Mouse (Mus musculus): ENCODE data around the gene Cdh4. TPM values are rescaled to one million over a fixed set of nuclear protein-coding genes. Genes with fewer than 3 reads are reported as not detected.

Cdh4 gene
- total and polyA plus RNA-seq, 3 experiments = 0.05 TPM; not detected in 2

DNA sequence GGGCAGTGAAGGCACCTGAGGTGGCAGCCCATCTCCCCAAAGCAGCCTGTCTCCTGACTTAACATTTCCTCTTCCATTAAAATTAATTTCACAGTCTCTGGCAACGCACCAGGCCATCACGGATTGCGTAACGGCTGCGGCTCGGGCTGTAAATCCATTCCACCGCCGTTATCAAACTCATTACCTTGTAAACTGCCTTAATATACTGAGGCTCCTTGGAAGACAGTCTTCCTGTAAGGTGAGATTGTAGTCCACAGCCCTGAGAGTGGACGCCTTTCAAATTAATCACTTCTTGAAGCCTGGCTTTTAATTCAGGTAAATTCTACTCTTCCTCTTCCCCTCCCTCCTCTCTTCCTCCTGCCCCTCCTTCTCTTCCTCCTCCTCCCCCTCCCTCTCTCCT lies 74.3 kb downstream of the Cdh4 start:
- DNase-seq (ENCODE audit: low spot score) = no peak
- peaks cover 84% of the 10 kb centered on the region for H3K9me3 ChIP-seq (replicated peaks)

DNA sequence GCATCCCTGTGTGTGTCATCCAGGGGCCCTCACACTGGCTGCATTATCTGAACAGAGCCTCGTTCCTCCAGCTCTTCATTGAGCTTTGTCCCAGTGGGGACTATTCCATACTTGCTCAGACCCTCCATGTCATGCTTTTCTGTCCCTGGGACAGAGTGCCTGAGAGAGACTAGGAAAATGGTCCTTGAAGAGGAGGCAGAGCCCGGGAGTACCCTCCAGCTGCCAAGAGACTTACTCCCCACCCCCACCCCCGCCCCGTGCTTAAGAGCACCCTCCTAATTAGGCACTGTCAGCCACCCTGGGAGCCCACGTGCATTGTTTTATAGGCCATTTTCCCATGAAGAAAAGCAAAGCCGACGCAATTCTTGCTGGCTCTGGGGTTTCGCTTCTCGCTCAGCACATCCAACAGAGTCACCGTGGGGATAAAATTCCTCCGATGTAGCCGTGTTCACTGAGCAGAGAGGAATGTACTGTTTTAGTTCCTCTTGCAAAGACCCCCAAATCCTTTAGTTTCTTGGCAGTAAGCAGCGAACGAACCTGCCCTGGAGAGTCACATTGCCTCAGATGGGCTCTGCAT lies 76.3 kb downstream of the Cdh4 start:
- no peak for DNase-seq (ENCODE audit: low spot score)
- Histone ChIP-seq H3K9me3 (replicated peaks) (peaks cover 85% of the 10 kb centered on the region), H3K27me3 (ENCODE audit: insufficient read depth, low read length) (no peaks in the 10 kb centered on the region), H3K4me3 (ENCODE audit: low read depth, low read length) (no peak overlapping the region), H3K36me3 (replicated peaks) (no peaks in the 10 kb centered on the region), H3K4me1 (ENCODE audit: insufficient read depth, low read depth, low read length) (no peaks in the 10 kb centered on the region)
- ATAC-seq (ENCODE audit: extremely low read depth, insufficient number of reproducible peaks, low FRiP score, poor library complexity, severe bottlenecking) = no peak
- TF ChIP-seq GATA2 (IDR thresholded peaks at IDR 0.05; ENCODE audit: borderline replicate concordance, low read depth, low read length) (no peak), POLR2AphosphoS5 (IDR thresholded peaks at IDR 0.05; ENCODE audit: insufficient replicate concordance, low read depth, low read length) (no peak), GATA1 (IDR thresholded peaks at IDR 0.05; ENCODE audit: borderline replicate concordance, low read length) (no peak), TAL1 (conservative IDR thresholded peaks at IDR 0.05; ENCODE audit: low read depth, low read length) (no peak), CTCF (IDR thresholded peaks at IDR 0.05; ENCODE audit: low read depth, low read length) (no peak)

More for the DNA sequence above, 74.3 kb downstream of the Cdh4 start:
- H3K4me3 ChIP-seq (ENCODE audit: low read depth, low read length) = no peak overlapping the region
- no peaks in the 10 kb centered on the region for H3K36me3 ChIP-seq (replicated peaks)
- TF ChIP-seq POLR2AphosphoS5 (IDR thresholded peaks at IDR 0.05; ENCODE audit: insufficient replicate concordance, low read depth, low read length) (no peak), TAL1 (conservative IDR thresholded peaks at IDR 0.05; ENCODE audit: low read depth, low read length) (no peak), GATA2 (IDR thresholded peaks at IDR 0.05; ENCODE audit: borderline replicate concordance, low read depth, low read length) (no peak), GATA1 (IDR thresholded peaks at IDR 0.05; ENCODE audit: borderline replicate concordance, low read length) (no peak), CTCF (IDR thresholded peaks at IDR 0.05; ENCODE audit: low read depth, low read length) (no peak)
- no peaks in the 10 kb centered on the region for H3K4me1 ChIP-seq (ENCODE audit: insufficient read depth, low read depth, low read length)
- H3K27me3 ChIP-seq (ENCODE audit: insufficient read depth, low read length) = no peaks in the 10 kb centered on the region
- ATAC-seq (ENCODE audit: extremely low read depth, insufficient number of reproducible peaks, low FRiP score, poor library complexity, severe bottlenecking) = no peak

DNA sequence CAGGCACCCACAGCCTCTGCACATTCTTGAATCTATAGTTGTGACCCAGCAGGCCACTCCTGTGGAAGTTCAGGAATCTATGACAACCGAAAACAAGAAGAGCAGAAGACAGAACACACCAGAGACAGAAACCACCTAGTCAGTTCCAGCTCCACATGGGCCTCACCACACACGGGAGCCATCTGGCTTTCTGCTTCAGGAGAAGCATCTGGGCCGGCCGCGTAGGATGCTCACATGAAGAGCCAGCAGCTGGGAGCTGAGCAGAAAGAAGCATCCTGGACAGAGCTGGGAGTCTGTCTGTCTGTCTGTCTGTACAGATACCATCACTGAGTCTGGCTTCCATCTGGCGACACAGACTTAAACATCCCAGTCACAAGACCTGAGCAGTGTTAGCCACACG lies 76.9 kb downstream of the Cdh4 start:
- DNase-seq (ENCODE audit: low spot score) = no peak
- Histone ChIP-seq H3K4me1 (ENCODE audit: insufficient read depth, low read depth, low read length) (no peaks in the 10 kb centered on the region), H3K9me3 (replicated peaks) (peaks cover 89% of the 10 kb centered on the region), H3K4me3 (ENCODE audit: low read depth, low read length) (no peak overlapping the region), H3K36me3 (replicated peaks) (no peaks in the 10 kb centered on the region), H3K27me3 (ENCODE audit: insufficient read depth, low read length) (no peaks in the 10 kb centered on the region)
- ATAC-seq (ENCODE audit: extremely low read depth, insufficient number of reproducible peaks, low FRiP score, poor library complexity, severe bottlenecking) = no peak
- no peak for TF ChIP-seq CTCF (IDR thresholded peaks at IDR 0.05; ENCODE audit: low read depth, low read length)
- TF ChIP-seq GATA2 (IDR thresholded peaks at IDR 0.05; ENCODE audit: borderline replicate concordance, low read depth, low read length) = no peak
- TF ChIP-seq POLR2AphosphoS5 (IDR thresholded peaks at IDR 0.05; ENCODE audit: insufficient replicate concordance, low read depth, low read length) = no peak
- TF ChIP-seq GATA1 (IDR thresholded peaks at IDR 0.05; ENCODE audit: borderline replicate concordance, low read length) = no peak
- no peak for TF ChIP-seq TAL1 (conservative IDR thresholded peaks at IDR 0.05; ENCODE audit: low read depth, low read length)

DNA sequence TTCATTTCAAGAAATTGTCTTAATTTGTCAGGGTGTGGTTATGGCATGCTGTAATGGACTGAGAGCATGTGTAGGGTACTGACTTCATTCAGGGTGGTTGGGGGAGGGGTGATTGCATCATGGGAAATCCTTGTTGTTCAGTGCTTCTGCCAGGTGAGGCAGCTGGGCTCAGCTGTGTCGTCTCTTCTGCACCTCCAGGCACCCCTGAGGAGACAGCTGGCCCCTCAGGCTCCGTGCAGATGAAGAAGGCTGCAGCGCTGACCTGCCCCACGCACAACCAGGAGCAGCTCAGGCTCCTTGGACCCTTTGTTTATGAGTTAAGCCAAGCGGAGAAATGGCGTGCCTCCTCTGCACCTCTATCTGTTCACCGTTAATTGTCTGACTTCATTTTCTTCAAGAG lies 77.7 kb downstream of the Cdh4 start:
- peaks cover 90% of the 10 kb centered on the region for H3K9me3 ChIP-seq (replicated peaks)
- DNase-seq (ENCODE audit: low spot score) = no peak
- no peaks in the 10 kb centered on the region for H3K4me1 ChIP-seq (ENCODE audit: insufficient read depth, low read depth, low read length)
- ATAC-seq (ENCODE audit: extremely low read depth, insufficient number of reproducible peaks, low FRiP score, poor library complexity, severe bottlenecking) = no peak
- no peak overlapping the region for H3K4me3 ChIP-seq (ENCODE audit: low read depth, low read length)
- H3K36me3 ChIP-seq (replicated peaks) = no peaks in the 10 kb centered on the region
- TF ChIP-seq POLR2AphosphoS5 (IDR thresholded peaks at IDR 0.05; ENCODE audit: insufficient replicate concordance, low read depth, low read length) (no peak), GATA2 (IDR thresholded peaks at IDR 0.05; ENCODE audit: borderline replicate concordance, low read depth, low read length) (no peak), TAL1 (conservative IDR thresholded peaks at IDR 0.05; ENCODE audit: low read depth, low read length) (no peak), CTCF (IDR thresholded peaks at IDR 0.05; ENCODE audit: low read depth, low read length) (no peak), GATA1 (IDR thresholded peaks at IDR 0.05; ENCODE audit: borderline replicate concordance, low read length) (no peak)
- no peaks in the 10 kb centered on the region for H3K27me3 ChIP-seq (ENCODE audit: insufficient read depth, low read length)

DNA sequence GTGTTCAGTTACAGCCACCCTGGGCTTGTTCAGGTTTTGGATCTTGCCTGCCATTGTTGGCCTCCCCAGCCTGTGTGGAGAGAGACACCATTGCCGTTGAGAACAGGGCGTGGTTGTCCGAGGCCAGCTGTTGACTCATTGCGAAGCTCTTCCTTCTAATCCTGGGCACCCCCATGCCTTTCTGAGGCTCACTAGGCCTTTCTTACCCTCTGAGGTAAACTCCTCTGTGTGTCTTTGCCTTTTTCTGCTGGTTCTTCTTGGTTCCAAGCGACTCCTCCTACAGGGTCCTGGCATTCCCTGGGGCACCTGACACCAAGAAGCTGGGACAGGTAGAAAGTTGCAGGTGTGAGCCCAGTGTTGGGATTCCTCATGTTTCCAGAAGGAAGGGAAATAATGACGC lies 78.7 kb downstream of the Cdh4 start:
- no peak for TF ChIP-seq CTCF (IDR thresholded peaks at IDR 0.05; ENCODE audit: low read depth, low read length)
- TF ChIP-seq TAL1 (conservative IDR thresholded peaks at IDR 0.05; ENCODE audit: low read depth, low read length) = no peak
- no peak for TF ChIP-seq POLR2AphosphoS5 (IDR thresholded peaks at IDR 0.05; ENCODE audit: insufficient replicate concordance, low read depth, low read length)
- no peak for TF ChIP-seq GATA1 (IDR thresholded peaks at IDR 0.05; ENCODE audit: borderline replicate concordance, low read length)
- H3K9me3 ChIP-seq (replicated peaks) = peaks cover 91% of the 10 kb centered on the region
- DNase-seq (ENCODE audit: low spot score) = no peak

DNA sequence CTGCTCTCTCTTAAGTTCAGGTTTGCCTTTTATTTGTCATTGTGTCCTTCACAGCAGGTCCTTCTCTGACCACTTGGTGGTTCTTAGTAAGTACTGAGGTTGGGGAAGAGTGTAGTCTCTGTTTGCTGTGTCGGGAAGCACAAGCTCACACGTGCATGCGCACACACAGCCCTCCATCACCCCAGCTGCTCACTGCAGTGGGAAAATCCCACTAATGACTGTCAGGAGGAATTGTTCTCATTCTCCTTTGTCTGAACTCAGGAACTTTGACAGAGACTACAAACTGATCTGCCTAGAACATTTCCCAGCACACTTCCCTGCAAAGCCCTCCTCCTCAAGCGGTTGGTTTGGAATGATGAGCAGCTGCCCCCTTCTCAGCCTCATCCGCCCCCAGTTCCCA lies 79.2 kb downstream of the Cdh4 start:
- Histone ChIP-seq H3K4me1 (ENCODE audit: insufficient read depth, low read depth, low read length) (no peaks in the 10 kb centered on the region), H3K4me3 (ENCODE audit: low read depth, low read length) (no peak overlapping the region), H3K9me3 (replicated peaks) (peaks cover 89% of the 10 kb centered on the region), H3K27me3 (ENCODE audit: insufficient read depth, low read length) (no peaks in the 10 kb centered on the region), H3K36me3 (replicated peaks) (no peaks in the 10 kb centered on the region)
- DNase-seq (ENCODE audit: low spot score) (no peak), ATAC-seq (ENCODE audit: extremely low read depth, insufficient number of reproducible peaks, low FRiP score, poor library complexity, severe bottlenecking) (no peak)
- no peak for TF ChIP-seq GATA1 (IDR thresholded peaks at IDR 0.05; ENCODE audit: borderline replicate concordance, low read length)
- no peak for TF ChIP-seq TAL1 (conservative IDR thresholded peaks at IDR 0.05; ENCODE audit: low read depth, low read length)
- TF ChIP-seq CTCF (IDR thresholded peaks at IDR 0.05; ENCODE audit: low read depth, low read length) = no peak
- TF ChIP-seq POLR2AphosphoS5 (IDR thresholded peaks at IDR 0.05; ENCODE audit: insufficient replicate concordance, low read depth, low read length) = no peak
- TF ChIP-seq GATA2 (IDR thresholded peaks at IDR 0.05; ENCODE audit: borderline replicate concordance, low read depth, low read length) = no peak

More for the DNA sequence above, 78.7 kb downstream of the Cdh4 start:
- Histone ChIP-seq H3K27me3 (ENCODE audit: insufficient read depth, low read length) (no peaks in the 10 kb centered on the region), H3K36me3 (replicated peaks) (no peaks in the 10 kb centered on the region), H3K4me3 (ENCODE audit: low read depth, low read length) (no peak overlapping the region), H3K4me1 (ENCODE audit: insufficient read depth, low read depth, low read length) (no peaks in the 10 kb centered on the region)
- no peak for ATAC-seq (ENCODE audit: extremely low read depth, insufficient number of reproducible peaks, low FRiP score, poor library complexity, severe bottlenecking)
